Mouse (Mus musculus) inflammation-experienced regulatory T-cells, adult 16 weeks (primary cell): ENCODE results near the gene Olfr569. TPM values are rescaled to one million over a fixed set of nuclear protein-coding genes. Genes with fewer than 3 reads are reported as not detected.

Experiments used
- polyA plus RNA-seq: library from polyadenylated mRNA; unstranded; fragments of 100-300 nt; shearing (Covaris generic); gene quantifications from one replicate; pipeline ENCODE4 v1.2.1, GENCODE M21; 2017

The Olfr569 gene
- polyA plus RNA-seq = not detected

DNA sequence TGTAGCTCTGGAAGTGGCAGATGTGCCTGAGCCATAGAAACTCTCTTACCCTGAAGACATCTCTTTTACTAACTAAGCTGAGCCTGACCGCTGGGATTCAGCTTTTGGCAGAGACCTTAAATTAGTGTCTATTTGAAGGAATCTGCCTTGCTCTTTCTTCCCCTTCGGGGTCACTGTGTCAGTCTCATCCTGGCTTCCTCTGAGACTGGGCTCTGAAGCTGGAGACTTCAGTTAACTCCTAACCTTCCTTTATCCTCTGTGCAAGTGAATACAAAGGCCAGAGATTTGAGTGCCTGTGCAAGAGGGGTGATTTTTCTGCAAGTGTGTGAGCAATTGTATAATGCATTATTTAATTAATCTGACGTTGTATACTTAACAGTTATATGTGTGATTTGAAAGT, at the start of gene Olfr569:
Gene Olfr569 (minus strand): TSS at position 101 of the 400 bp plus-strand sequence.

GRCm38 (mm10) chr7:102924109-102924508, 33.4 kb upstream of the Olfr569 start, which contains the start of gene Olfr572:
Gene Olfr572 (plus strand): TSS chr7:102924409.

GRCm38 (mm10) chr7:102917032-102917875, 26.6 kb upstream of the Olfr569 start, which contains the start of gene Olfr571:
Gene Olfr571 (minus strand): TSS chr7:102917536.

DNA sequence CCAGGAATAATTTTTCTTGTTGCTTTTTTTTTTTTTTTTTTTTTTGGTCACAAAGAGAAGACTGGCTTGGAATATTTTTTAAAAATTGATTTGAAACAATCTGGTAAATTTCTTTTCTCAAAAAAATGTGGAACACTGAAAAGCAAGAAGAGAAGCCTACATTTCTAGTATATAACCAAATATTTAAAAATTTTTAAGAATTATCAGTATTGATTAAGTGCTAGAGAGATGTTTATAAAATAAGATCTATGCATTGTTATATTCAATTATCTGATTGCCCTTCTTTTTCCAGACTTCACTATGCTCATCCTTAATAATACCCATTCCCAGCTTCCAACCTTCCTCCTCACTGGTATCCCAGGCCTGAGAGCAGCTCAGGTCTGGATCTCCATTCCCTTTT, 13.9 kb downstream of the Olfr569 start, which contains the start of gene Olfr568:
Gene Olfr568 (plus strand): TSS at position 301 of the 400 bp plus-strand sequence.

DNA sequence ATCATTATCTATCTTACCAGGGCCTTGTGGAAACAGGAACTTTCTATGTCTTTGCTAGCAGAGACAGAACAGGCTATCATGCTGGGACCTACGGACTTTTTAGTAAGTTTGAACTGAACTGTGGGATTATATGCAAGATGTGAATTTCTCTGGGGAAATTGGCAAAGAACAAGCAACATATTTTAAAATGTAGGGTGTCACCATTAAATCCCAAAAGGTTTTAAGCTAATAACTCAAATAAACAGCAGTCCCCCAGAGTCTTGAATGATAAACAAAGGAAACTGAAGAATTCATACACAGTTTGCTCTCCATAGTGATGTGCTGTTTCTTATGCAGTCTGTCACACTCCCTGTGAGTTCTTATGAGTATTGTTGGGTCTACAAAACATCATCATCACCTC, 32.0 kb downstream of the Olfr569 start, which contains the start of gene Olfr566:
Gene Olfr566 (minus strand): TSS at position 101 of the 400 bp plus-strand sequence.

Other genes with a start within 250 kb of the Olfr569 start
- not detected for gene Olfr555, start 232.1 kb downstream of the Olfr569 start, polyA plus RNA-seq
- gene Olfr556, start 226.0 kb downstream of the Olfr569 start, polyA plus RNA-seq = not detected
- gene Trim68, start 203.6 kb downstream of the Olfr569 start, polyA plus RNA-seq = 22.3 TPM
- not detected for gene Olfr557, start 195.0 kb downstream of the Olfr569 start, polyA plus RNA-seq
- not detected for gene Olfr558, start 188.7 kb downstream of the Olfr569 start, polyA plus RNA-seq
- gene Olfr33, start 171.8 kb downstream of the Olfr569 start, polyA plus RNA-seq = not detected
- not detected for gene Olfr559, start 163.4 kb downstream of the Olfr569 start, polyA plus RNA-seq
- not detected for gene Olfr560, start 131.5 kb downstream of the Olfr569 start, polyA plus RNA-seq
- not detected for gene Olfr78, start 131.4 kb downstream of the Olfr569 start, polyA plus RNA-seq
- not detected for gene Olfr561, start 119.7 kb downstream of the Olfr569 start, polyA plus RNA-seq
- not detected for gene Olfr564, start 87.4 kb downstream of the Olfr569 start, polyA plus RNA-seq
- gene Olfr566, start 32.1 kb downstream of the Olfr569 start, polyA plus RNA-seq = not detected
- gene Olfr568, start 13.8 kb downstream of the Olfr569 start, polyA plus RNA-seq = not detected
- gene Olfr570, start 3.7 kb upstream of the Olfr569 start, polyA plus RNA-seq = not detected
- not detected for gene Olfr571, start 26.7 kb upstream of the Olfr569 start, polyA plus RNA-seq
- gene Olfr572, start 33.5 kb upstream of the Olfr569 start, polyA plus RNA-seq = not detected
- not detected for gene Olfr573-ps1, start 51.7 kb upstream of the Olfr569 start, polyA plus RNA-seq
- gene Olfr574, start 57.6 kb upstream of the Olfr569 start, polyA plus RNA-seq = not detected
- gene Olfr575, start 67.9 kb upstream of the Olfr569 start, polyA plus RNA-seq = not detected
- not detected for gene Olfr576, start 71.8 kb upstream of the Olfr569 start, polyA plus RNA-seq
- not detected for gene Olfr577, start 85.1 kb upstream of the Olfr569 start, polyA plus RNA-seq
- not detected for gene Olfr578, start 98.4 kb upstream of the Olfr569 start, polyA plus RNA-seq
- not detected for gene Olfr582, start 147.1 kb upstream of the Olfr569 start, polyA plus RNA-seq
- not detected for gene Olfr583, start 160.4 kb upstream of the Olfr569 start, polyA plus RNA-seq
- gene Olfr584, start 191.0 kb upstream of the Olfr569 start, polyA plus RNA-seq = not detected
- not detected for gene Olfr585, start 206.8 kb upstream of the Olfr569 start, polyA plus RNA-seq
- gene Olfr586, start 234.8 kb upstream of the Olfr569 start, polyA plus RNA-seq = not detected
- gene Olfr588-ps1, start 250.0 kb upstream of the Olfr569 start, polyA plus RNA-seq = not detected